Mouse (Mus musculus) E14TG2a.4 (cell line): Measurements from ENCODE around the gene Klrg2.

Experiments used
- CTCF ChIP-seq: conservative IDR thresholded peaks from 2 replicates; pipeline ENCODE4 v1.5.1; 2014; ENCODE audit warnings: low read length
- POU5F1 ChIP-seq: IDR thresholded peaks from 2 replicates; pipeline ENCODE4 v1.6.1; 2014; ENCODE audit warnings: low read length, borderline replicate concordance

GRCm38 (mm10) chr6:38636852-38637618, at the start of gene Klrg2:
- TF ChIP-seq CTCF = no peak
- no peak for TF ChIP-seq POU5F1
